Mouse (Mus musculus) heart, adult 9 months (tissue): ENCODE results near the gene Mab21l2.

Experiments used
- DNase-seq, 2 experiments: peaks; one replicate each; pipeline ENCODE4 v3.0.0; 2022; ENCODE audit warnings: low spot score in 2 of 2

Gene Mab21l2

DNA sequence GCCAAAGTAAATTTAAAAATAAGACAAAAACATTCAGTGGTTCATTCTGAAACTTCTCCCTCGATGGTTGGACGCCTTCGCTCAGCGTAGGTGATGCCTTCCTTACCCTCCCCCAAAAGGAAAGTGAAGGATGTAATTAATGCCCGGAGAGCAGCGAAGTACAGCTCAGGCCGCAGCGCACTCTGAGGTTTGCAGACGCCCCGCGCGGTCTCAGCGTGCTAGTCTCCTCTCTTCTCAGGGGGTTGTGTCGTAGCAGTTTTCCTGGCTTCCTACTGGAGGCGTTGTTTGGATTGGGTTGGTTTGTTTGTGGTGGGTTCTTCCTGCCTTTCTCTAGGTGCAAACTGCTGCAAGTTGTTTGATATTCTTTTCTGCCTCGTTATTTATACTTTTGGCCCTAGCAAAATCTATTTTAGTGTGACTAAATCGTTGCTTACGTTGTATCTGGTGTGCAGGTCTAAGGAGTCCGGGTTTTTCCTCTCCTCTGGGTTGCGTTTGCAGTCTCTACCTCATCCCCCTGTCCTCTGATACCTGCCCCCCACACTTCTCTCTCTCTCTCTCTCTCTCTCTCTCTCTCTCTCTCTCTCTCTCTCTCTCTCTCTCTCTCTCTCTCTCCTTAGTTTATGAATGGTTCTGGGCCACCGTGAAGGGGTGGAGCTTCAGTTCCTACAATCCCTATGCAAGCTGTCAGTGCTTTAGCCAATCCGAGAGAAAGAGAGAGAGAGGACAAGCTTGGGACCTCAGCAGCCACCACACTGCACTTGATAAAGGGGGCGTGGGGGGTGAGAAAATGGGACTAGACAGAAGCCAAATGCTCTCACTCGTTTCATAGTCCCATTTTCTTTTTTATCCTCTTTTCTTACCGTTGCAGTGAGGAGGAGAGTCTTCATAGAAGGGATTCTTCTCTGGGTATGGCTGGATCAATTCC, at the start of gene Mab21l2:
Gene Mab21l2, minus strand, starts transcription at position 539 of the 925 bp plus-strand sequence.
- no peak for DNase-seq

DNA sequence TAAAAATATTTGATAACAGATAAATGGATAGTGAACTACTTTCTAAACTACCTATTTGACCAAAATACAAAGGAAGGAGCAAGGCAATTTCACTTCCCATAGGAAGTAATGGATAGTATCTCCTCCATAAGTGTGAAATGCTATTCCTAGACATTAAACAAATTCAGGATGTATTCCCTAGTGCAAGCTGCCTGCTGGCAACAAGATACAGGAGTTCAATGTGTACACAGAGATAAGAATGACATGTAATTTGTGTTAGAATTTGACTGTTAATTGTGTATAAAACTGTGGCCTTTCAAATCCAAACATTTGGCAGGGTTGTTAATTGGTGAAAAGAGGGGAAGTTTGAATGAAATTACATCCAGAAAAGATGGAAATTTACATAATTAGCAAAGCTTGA, 26.9 kb upstream of the Mab21l2 start:
- no peak for DNase-seq

DNA sequence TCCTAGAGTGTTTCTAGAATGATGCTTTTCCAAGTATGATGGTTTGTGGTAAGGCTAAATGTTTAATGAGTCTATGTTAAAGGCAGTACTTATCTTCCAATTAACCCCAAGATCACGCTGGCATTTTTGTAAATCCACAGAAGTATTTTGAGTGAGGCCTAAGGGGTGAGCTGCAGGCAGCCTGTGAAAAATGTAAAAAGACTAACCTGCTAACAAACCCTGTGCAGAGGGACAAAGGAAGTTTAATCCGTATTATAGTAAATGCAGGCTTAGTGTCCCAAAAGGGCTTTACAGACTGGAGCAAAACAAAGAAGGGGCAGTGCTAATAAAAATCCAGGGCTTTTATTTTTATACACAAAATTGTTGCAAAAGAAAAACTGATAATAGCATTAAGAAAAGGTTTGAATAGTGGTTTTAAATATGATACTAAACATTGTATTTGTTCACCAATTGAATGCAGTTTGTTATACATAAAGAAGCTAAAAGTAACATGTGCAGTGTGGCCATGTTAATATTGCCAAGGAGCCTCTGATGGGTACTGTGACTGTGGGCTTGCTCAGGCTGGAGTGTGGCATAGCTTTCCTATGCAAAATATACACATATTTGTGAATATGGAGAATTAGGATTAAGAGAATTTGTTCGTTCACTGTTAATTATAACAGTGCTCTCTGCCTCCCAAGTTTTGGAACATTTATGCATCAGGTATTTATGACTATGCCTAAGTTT, 24.3 kb upstream of the Mab21l2 start:
- DNase-seq: no peak

GRCm38 (mm10) chr3:86571518-86571917, 23.1 kb upstream of the Mab21l2 start:
- no peak for DNase-seq

GRCm38 (mm10) chr3:86567312-86567711, 18.9 kb upstream of the Mab21l2 start:
- DNase-seq: no peak

- no peak for DNase-seq
Observed at GRCm38 (mm10) chr3:86561396-86561795, 13.0 kb upstream of the Mab21l2 start.

GRCm38 (mm10) chr3:86561023-86561344, 12.6 kb upstream of the Mab21l2 start:
- DNase-seq: no peak

GRCm38 (mm10) chr3:86560281-86561022, 12.0 kb upstream of the Mab21l2 start:
- no peak for DNase-seq

GRCm38 (mm10) chr3:86559635-86560034, 11.2 kb upstream of the Mab21l2 start:
- DNase-seq: no peak

GRCm38 (mm10) chr3:86558976-86559375, 10.5 kb upstream of the Mab21l2 start:
- DNase-seq: no peak

DNA sequence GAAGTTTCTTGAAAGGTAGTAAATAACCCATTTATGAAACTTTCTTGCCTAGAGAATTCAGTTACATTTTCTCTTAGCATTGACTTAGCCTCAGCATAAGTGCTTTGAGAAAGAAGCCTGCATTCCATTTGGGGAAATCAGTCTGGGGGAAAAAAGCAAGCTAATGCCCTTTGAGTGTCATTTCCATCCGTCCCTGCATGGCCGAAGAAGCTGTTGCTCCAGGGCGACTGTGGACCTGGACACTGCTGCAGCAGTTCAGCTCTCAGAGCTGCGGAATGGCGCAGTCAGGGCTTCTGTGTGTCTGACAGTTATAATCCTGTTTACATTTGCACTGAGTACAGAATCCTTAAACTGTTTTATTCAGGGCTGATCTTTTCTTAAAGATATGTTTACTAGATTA, 3.7 kb upstream of the Mab21l2 start:
- no peak for DNase-seq

DNA sequence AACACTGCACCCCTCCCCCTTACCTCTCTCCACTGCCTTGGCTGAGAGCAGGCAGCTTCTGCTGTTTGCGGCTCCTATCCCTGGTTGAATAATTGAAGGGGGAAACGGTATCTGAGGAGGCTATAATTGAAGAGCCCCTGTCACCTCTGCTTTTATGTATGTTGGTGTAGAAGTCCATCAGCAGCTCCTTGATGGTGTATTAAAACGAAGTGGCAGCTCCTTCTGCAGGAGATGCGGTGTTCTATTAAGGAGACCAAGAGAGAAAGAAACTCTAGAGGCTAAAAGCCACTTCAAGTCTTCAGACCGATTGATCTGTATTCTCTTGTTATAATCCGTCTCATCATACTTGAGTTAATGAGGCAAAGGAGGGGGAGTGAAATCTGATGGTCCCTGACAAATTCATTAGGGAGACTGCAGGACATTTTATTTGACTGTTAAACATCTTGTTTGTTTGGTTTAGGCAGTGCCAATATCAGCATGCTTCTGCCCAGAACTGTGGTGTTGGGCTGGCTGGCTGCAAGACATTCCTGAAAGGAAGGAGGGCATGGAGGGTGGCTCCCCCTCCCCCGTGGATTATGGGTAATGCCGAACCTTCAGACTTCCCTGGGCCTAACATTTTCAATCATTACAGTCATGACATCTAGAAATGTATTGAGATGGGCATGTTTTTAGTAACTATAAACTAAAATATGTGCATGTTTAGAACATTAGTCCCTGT, 2.7 kb upstream of the Mab21l2 start:
- DNase-seq: no peak

- DNase-seq: no peak
Observed at GRCm38 (mm10) chr3:86550301-86551010, 2.0 kb upstream of the Mab21l2 start.

GRCm38 (mm10) chr3:86547251-86547791, 1.1 kb downstream of the Mab21l2 start:
- DNase-seq: no peak

DNA sequence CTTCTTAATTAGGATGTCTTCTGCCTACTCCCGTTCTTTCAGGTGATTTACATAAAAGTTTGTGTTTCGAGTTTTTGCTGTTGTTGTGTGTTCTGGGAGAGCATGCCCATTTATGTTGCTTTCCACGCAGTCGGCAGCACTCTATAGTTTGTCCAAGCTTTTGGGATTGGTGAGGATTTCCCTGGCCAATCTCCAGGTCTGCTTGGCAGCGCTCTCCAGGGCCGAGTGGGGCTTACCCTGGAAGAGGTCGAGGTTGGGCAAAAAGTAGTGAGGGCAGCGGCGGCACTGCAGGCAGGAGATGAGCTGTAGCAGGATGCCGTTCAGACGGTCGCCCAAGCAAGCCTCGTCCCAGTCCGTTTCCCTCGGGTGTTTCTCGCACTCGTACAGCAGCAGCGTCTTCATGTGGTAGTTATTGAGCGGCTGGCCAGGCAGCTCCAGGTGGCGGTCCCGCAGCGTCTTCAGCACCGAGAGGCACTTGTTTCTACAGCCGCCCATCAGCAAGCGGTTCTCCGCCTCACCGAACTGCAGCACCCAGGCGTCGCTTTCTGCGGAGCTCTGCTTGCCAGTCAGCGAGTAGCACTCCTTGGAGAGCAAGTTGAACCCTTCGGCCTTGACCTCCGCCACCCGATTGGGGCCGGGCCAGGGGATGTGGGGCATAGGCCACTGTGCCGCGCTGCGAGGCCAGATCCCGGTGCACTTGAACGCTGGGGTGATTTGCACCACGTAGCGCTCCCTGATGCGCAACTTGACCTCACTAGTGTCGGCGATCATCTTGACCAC, 1.8 kb downstream of the Mab21l2 start:
- DNase-seq: peak in 1 of 2 experiments; percentile 31

GRCm38 (mm10) chr3:86545945-86546344, 2.5 kb downstream of the Mab21l2 start:
- DNase-seq: no peak

- DNase-seq: no peak
Observed at GRCm38 (mm10) chr3:86544785-86545184, 3.6 kb downstream of the Mab21l2 start.

- no peak for DNase-seq
Observed at GRCm38 (mm10) chr3:86541863-86542397, 6.5 kb downstream of the Mab21l2 start.

- no peak for DNase-seq
Observed at GRCm38 (mm10) chr3:86541074-86541614, 7.3 kb downstream of the Mab21l2 start.
